Mouse (Mus musculus): ENCODE measurements around the gene Notum.

Notum gene

GRCm38 (mm10) chr11:120617519-120618112 is 43.4 kb downstream of the Notum start, which contains the start of gene Pcyt2:
Gene Pcyt2, minus strand, starts transcription at chr11:120617936.
- peak; percentile 76 for DNase-seq (ENCODE audit: low read depth)

- DNase-seq (ENCODE audit: low read depth): no peak
These were observed 44.2 kb downstream of the Notum start for GRCm38 (mm10) chr11:120616617-120617294.

GRCm38 (mm10) chr11:120615606-120616203 is 45.3 kb downstream of the Notum start:
- DNase-seq (ENCODE audit: low read depth): no peak

- DNase-seq (ENCODE audit: low read depth): no peak
These were observed 45.8 kb downstream of the Notum start for GRCm38 (mm10) chr11:120615167-120615566.

- DNase-seq (ENCODE audit: low read depth): no peak
These were observed 47.0 kb downstream of the Notum start for GRCm38 (mm10) chr11:120613976-120614375.

- DNase-seq (ENCODE audit: low read depth): no peak
These were observed 47.4 kb downstream of the Notum start for GRCm38 (mm10) chr11:120613481-120613972.

- DNase-seq (ENCODE audit: low read depth): no peak
These were observed 48.2 kb downstream of the Notum start for GRCm38 (mm10) chr11:120612763-120613162.

GRCm38 (mm10) chr11:120610477-120611046 is 50.4 kb downstream of the Notum start:
- no peak for DNase-seq (ENCODE audit: low read depth)

- no peak for DNase-seq (ENCODE audit: low read depth)
These were observed 51.7 kb downstream of the Notum start for GRCm38 (mm10) chr11:120609250-120609649.

- DNase-seq (ENCODE audit: low read depth): no peak
These were observed 52.5 kb downstream of the Notum start, which contains the start of gene Npb for GRCm38 (mm10) chr11:120608241-120609034. Gene Npb, plus strand, starts transcription at chr11:120608477.

GRCm38 (mm10) chr11:120606764-120607163 is 54.2 kb downstream of the Notum start:
- DNase-seq (ENCODE audit: low read depth): no peak

- no peak for DNase-seq (ENCODE audit: low read depth)
These were observed 55.3 kb downstream of the Notum start for GRCm38 (mm10) chr11:120605667-120606066.

Data from fibroblast of lung, adult 2 months (primary cell).